Mouse (Mus musculus): ENCODE data around the gene Cblb.

Gene Cblb

DNA sequence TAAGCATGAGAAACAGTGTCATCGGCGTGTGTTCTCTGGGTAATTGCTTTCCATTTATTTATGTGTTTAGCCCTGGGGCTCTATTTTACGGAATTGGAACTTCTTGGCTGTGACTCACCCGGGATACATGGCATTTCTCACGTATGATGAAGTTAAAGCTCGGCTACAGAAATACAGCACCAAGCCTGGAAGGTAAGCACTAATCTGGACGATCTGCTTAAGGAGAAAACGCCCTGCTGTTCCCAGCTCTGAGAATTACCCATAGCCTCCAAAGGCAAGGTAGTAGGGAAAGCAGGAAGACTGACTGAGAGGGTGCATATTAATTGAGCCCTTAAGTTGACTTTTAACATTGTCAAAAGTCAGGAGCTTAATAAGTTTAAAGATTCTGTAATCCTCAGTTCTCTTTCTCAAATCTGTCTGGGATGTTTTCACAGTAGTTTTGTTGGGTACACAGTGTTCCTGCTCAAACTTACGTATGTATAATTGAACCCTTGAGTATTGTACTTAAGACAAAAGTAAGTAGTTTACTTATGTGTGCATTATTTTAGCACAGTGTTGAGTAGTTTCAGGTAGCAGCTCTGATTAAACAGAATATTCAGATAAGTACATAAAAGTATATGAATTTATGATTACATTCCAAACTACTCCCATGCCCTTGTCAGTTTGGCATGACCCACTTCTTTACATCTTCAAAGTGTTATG is 104.8 kb downstream of the Cblb start:
- DNase-seq = no peak

DNA sequence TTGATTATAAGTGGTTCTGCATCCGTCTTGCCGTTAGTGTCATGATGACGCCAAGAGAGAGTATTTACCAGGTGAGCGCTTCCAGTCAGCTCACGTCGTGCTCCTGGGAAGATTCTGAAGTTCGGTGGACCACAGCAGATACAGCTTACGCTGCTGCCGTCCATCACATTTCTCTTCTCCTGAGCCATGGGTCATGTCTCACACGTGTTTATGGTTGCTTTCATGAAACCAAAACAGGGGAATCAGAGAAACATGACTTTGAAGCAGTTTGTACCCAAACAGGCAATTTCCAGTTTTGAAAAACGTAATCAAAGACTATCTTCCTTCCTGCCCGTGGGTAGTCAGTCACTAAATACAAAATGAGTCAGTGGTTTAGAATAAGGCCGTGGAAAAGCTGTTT is 112.1 kb downstream of the Cblb start:
- no peak for DNase-seq

DNA sequence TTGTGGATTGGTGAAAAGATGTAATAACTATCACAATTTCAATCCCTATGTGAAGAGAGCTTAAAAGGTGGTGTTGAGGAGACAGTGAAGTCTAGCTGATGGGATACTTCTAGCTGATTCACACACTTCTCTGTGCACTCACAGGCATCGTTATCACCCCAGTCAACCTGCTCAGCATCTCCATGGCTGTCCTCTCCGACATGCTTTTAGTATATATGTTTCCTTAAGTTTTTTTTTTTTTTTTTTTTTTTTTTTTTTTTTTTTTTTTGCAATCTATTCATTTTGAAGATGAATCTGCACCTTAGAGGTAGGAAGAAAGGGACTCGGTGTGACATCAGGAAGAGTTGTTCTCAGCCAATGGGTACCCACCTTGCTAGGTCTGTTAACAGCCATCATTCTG is 112.8 kb downstream of the Cblb start:
- no peak for DNase-seq

DNA sequence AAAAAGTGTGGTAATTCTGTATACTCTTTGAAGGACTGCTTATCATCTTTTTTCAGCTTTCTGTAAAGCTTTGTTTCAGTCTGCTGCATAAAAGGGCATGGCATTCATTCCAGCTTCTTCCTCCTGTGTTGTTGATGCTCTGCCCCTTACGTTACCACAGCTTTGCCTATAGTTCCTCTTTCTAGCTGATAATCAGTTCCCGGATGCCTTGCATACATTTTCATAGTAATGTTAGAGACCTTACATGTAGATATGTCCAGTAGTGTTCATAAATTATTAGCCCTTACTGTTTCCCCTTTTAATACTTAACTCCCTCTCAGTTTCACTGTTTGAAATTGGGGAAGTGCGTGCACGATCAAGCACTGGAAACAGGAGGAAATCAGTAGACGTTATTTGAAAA is 113.8 kb downstream of the Cblb start:
- no peak for DNase-seq

DNA sequence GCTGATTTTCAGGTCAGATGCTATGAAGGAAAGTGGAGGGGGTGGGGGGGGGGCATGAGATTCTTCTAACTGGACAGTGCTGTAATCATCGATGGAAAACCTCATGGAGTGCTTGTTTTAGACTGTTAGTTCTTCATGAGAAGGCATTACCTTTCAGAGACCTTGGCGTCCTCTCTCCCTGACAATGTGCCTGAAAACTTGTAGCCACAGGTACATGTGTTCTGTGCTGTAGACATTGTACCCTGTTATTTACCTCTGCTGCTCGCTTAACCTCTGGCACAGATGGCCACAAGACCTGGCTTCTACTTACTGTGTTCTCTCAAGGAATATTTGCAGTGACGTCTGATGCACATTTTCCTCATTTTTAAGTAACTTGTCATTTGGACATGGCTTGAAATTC is 114.5 kb downstream of the Cblb start:
- DNase-seq = no peak

DNA sequence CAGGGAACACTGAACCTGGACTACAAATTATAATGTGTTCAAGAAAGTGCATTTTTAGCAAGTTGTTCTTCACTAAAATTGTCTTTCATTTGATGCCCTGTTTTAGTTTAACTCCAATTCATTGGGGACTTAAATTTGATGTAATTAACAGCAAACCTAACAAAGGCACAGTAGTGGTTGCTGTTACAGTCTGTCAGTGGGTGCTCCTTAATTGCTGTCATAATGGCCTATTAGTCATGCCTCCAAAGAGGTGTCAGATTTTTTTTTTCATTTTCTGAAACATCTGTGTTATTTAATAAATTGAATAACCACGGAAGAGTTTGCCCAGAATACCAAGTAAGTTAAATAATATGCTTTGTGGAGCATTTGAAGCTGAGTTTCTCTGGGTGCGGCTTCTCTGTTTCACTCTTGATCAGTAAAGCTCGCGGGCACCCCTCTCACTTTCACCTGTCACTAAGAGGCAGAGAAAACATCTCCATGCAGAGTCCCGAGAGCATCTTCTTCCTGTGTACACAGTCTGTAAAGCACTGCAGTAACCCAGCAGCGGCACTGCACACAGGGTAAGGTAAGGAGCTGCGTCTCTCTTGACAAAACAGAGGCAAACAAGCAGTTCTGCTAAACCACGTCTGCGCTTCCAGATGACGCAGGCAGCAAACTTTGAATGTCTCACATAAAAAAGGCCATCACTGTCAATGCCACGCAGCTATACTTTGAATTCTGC is 116.1 kb downstream of the Cblb start:
- no peak for DNase-seq

DNA sequence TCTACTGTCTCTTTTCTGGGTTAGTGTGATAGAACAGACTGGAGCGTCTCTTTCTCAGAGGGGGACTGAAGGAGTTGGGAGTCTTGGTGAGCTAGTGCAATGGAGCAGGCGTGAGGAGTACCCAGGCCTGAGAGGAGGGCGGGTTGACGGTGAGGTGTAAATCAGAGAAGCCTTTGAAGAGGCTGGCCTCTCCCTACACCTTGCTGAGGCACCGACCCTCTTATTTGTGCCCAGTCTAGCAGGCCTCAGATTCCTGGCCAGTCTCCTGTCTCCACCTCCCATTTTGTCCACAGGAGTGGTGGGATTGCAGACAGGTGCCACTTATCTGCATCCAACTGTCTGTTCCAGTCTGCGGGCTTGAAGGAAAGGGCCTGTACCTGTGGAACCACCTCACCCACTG is 117.0 kb downstream of the Cblb start:
- no peak for DNase-seq

DNA sequence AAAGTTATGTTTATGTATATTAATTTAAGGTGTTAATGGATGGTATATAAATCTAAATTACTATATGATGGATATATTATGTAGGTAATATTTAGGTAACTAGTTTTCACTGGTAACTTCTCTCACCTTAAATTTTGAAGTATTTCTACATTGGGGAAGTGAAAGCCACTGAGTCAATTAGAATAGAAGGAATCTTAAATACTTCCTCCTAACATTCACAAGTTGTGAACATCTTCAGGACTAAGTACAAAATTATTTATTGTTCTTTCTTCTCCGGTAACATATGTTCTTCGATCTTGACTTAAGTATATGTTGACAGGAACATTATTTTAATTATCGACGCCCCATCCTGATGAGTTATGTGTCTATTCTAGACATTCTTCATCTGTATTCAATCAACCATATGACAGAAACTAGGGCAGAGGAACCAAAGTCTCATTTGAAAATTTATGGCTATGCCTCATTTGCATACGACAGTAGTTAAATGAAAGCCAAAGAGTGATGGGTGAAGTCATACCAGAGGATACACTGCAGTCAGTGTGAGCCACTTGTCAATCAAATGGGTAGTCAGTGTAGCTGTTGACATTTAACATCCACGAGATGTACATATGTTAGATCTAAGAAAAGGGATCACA is 118.2 kb downstream of the Cblb start:
- no peak for DNase-seq

DNA sequence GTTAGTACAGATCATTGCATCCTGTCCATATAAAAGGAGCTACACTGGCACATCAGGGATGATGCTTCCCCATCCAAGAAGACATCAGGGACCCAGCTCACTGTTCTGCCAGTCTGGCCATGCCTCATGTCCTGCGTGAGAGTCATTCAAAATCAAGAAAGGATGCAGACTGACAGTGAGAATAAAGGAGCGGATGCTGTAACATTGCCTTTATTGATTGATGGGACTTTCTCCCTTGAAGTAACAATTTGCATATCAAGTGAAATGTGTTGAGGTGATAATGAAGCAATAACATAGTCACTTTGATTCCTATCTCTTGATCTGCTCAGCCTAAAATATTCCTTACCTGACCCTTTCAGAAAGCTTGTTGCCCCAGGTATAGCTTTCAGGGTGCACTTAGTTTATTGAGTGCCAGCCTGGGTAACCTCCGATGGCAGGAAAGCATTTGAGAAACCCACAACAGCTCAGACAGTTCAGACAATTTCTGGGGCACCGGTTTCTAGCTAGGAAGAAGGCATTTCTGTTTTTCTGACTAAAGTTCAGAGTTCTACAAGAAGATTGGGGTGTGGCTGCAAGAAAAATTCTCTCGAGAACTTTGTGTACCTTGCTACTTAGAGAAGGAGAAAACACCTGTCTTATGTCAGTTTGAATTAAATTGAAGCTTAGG is 124.1 kb downstream of the Cblb start:
- no peak for DNase-seq

DNA sequence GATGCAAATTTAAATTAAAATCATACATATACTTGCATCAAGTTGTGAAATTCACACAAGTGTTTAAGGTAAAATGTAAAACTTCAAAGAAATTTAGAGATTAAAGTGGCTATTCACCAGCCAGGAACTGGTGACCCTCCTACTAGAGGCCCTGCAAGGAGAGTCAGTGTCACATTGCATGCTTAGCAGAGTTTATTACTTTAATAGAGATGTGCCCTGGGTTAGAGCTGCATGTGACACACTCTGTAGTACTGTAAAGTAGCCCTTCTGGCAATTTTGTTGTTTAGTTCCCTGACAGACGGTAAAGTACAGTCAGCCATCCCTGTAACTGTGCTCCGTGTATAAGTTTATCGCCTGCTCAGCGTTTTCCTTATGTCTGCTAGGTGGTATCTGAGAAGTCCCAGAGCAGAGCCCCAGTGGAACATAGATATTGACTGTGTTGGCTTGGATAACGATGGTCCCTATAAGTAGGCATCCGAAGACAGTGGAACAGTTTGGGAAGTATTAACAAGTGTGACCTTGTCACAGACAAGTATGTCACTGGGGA is 129.0 kb downstream of the Cblb start:
- DNase-seq = no peak

DNA sequence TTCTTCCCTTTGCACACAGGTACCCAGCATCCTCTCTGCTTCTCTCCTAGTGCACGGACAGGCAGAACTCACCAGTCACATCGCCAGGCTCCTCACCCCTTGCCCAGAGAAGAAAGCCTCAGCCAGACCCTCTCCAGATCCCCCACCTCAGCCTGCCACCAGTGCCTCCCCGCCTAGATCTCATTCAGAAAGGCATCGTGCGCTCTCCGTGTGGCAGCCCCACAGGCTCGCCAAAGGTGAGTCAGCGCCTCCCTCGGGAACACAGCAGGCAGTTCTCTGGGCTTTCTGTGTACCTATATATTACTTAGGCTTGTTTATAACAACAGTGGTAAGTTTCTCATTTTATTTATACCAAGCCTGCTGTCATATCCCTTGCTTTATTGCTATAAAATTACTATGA is 133.2 kb downstream of the Cblb start:
- DNase-seq = no peak

DNA sequence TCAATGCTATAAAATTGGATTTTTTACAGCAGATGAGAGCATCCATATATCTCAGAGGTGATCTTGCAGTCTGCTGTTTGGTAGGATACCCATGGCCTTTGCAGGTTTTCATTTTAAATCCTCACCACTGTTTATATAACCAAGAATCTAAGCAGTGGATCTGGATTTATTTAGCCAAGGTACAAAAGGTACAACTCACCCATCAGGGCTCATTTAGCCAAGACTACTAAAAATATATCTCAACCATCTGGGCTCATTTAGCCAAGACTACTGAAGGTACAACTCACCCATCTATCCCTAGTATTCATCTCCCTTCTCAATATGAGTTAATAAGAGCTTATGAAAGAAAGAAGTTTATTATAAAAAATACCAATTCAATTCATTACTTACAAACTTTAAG is 142.2 kb downstream of the Cblb start:
- DNase-seq = no peak

DNA sequence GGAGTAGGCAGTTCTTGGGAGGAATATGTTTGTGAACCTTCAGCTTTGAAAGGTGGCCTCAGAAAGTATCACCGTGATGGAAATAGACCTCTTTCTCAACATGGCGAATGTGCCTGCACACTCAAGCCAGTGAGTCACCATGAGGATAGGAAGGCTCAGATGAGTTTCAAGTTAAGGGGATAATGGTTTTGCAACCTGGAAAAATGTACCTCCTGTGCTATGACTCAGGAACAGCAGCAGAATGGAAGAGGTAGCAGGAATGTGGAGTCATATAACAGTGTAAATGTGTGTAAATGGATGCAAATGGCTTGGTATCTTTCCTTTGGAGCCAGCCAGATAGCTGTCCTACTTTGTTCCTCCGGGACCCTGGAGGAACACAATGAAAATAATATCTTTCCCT is 148.8 kb downstream of the Cblb start:
- DNase-seq = no peak

DNA sequence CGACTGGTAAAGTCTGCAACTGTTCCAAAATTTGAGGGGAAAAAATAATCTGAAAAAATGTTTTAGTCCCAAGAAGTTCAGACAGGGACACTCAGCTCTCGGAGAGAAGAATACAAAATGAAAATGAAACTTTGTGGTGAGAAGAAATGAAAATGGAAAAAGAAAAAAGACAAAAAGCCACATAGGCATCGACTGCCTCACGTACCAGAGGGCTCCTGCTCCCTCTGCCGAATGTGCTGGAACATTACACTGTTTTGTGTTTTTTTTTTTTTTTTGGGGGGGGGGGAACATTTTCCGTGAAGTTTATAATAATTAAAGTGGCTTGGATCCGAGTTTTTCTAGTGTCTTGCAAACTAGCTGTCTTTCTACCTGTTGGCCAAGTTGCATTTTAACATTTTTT is 151.0 kb downstream of the Cblb start:
- DNase-seq = peak; percentile 14

DNA sequence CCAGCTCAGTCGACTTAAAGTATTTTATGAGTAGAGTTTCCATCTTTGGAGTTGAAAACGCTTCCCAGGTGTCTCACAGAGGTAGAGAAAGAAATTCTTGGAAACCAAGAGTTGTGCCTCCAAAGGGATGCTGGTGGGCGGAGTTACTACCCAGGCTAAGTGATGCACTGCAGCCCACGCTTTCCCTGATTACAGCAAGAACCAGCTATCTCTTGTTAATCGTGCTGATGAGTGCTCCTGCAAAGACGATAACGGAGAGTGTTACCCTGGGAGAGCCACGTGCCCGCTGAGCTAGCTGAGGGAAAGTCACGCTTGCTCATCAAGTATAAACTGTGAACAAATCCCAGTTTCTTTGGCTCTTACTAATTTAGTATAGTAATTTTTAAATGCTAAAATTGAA is 153.3 kb downstream of the Cblb start:
- no peak for DNase-seq

DNA sequence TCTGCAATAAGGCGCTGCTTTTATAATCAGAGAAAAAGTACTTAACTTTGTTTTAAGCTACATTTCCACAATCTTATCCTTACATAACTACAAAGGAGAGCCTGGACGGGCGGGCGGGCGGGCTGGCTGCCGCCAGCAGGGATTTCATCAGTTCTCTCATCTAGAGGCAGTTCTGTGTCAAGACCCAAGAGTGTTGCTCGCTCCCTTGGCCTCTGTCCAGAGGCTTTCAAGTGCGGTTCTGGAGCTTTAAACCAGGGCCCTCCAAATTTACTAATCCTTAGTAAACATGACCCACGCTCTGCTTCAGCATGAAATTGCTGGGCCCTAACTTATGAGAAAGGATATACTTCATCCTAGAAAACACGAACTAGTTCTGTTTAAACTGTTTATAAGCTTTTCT is 155.7 kb downstream of the Cblb start:
- DNase-seq = no peak

DNA sequence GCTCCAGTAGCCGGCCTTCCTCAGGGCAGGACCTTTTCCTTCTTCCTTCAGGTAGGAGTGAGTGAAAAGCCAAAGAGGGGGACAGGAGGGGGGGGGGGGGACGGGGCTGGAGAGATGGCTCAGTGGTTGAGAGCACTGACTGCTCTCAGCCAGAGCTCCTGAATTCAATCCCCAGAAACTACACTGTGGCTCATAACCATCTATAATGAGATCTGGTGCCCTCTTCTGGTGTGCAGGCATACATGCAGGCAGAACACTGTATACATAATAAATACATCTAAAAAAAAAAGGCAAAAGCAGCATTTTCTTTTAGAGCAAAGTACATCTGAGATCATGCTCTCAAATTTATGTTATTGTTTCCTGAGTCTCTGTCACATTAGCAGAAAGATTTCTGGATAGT is 158.1 kb downstream of the Cblb start:
- DNase-seq = no peak

DNA sequence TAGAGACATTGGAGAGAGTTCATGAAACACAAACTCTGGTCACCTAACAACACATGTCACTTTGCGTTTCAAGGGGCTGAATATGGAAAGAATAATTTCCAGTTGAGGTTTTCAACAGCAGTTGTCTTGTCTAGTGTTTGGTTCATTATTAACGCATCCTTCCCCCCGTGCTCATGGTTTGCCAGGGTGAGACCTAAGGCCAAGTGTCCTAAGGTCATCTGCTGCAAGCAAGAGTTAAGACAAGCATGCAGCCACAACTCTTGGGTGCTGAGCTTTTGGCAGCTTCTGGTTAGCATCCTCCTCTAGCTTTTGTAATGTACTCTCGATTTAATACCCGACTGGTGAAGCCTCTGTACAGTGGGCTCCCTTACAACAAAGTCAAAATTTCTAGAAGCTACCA is 159.7 kb downstream of the Cblb start:
- no peak for DNase-seq

DNA sequence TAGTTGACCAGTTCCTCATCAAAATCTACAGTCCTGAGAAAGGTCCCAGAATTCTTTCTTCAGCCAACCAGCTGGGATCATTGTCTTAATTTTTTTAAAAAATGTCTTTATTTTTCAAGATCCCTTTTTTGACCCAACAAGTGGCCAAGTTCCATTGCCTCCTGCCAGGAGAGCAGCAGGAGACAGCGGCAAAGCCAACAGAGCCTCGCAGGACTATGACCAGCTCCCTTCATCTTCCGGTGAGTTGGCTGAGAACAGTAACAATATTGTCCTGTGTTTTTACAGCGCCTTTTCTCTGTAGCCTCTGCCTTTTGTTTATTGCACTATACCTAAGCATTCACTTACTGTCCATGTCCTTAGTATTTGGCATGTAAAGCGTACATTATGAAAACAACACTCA is 163.0 kb downstream of the Cblb start:
- DNase-seq = no peak

DNA sequence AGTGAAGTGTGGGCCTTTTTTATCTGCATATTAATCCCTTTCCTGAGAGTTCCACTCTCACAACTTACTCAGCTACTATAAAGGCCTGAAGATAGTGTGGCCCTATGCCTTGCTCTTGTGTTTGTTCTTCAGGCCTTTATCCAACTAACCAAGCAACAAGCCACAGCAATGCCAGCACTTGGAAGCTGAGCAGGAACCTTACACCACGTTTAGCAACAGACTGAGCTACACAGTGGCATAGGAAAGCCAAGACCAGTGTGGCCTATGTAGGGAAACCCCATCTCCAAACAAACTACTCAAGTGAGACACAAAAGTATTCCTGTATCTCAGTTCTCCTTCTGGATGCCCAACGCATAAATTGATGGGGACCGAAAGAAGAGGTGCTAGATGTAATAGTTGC is 163.8 kb downstream of the Cblb start:
- no peak for DNase-seq

DNA sequence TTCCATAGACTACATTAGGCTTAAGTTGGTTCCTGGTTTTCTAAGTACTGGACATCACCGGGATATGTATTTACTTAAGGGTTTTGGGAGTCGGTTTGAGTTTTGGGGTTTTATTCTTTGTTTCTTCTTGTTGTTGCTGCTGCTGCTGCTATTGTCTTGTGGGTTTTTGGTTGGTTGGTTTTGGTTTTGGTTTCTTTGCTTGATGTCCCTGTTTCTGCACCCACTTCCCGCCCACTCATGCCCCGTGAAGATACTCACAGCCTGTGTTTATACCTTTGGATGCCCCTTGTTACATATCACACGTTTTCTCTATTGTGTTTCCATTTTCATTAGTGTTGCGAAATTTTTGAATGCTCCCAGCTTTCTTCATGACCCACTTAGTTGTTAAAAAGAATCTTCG is 169.1 kb downstream of the Cblb start:
- peak; percentile 26 for DNase-seq

DNA sequence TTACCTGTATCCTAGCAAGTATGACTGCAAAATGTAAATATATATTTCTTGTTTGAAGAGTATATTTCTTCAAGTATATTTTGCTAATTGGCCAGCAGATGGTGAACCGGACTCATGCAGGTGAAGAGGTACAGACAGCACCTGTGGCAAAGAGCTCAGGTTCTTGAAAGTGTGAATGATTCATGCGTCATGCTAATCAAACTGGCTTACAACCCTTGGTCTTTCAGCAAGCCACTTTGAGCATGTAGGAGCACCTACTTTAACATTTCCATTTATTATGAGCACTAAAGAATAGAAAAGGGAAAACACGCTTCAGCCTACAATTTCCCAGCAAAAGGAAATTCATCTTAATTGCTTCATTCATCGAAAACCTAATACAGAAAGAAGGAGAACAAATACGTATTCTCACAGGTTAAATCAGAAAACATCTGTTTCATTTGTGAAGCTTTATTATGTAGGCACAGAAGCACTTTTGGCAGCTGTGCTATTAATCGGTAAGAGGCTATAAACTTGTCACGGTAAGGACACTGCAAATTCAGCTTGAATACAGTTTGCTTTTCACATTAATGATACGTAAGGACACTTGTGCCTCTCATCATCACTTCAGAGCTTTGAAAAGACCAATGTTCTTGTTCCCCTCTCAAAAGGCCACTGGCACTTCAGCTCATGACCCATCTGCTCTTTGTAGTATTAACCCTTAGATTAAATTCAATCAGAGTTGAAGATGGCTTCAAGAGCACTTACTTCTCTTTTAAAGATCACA is 180.0 kb downstream of the Cblb start:
- no peak for DNase-seq

DNA sequence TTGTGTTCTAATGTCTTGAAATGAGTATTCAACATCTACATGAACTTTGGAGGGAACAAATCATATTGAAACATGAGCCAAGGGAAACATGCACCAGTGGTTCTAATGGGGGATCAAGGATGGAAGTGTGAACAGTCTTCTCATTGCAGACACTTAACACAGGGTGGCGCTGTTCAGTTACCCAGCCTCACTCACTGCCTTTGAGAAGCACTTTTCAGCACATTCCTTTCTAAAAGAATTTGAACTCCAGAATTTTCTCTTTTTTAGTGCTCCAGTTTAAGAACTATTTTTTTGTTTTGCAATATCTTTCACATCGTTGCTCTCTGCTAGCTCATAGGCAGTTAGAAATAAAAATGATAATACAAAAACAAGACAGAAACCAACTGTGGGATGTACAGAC is 188.0 kb downstream of the Cblb start:
- peak; percentile 20 for DNase-seq
